Mouse (Mus musculus) testis, adult 2 months (tissue): Measurements from ENCODE around the gene Nup107.

Experiments used
- CTCF ChIP-seq: fragments of 200-500 bp; IDR thresholded peaks from 2 replicates; pipeline ENCODE4 v1.5.1; 2012; ENCODE audit warnings: low read depth, mild to moderate bottlenecking, inconsistent platforms, low read length, moderate library complexity; ENCODE audit not compliant: control insufficient read depth, insufficient read depth, insufficient replicate concordance
- POLR2A ChIP-seq: fragments of 200-500 bp; IDR thresholded peaks from 2 replicates; pipeline ENCODE4 v1.6.1; 2012; ENCODE audit warnings: low read depth, mild to moderate bottlenecking, inconsistent platforms, low read length, moderate library complexity; ENCODE audit not compliant: control insufficient read depth

GRCm38 (mm10) chr10:117725671-117726070 lies 66.8 kb downstream of the Nup107 start:
- TF ChIP-seq CTCF, result no peak
- TF ChIP-seq POLR2A, result no peak
